Mouse (Mus musculus) liver, adult 10 weeks (tissue): ENCODE measurements around the gene Nipsnap2. TPM values are rescaled to one million over a fixed set of nuclear protein-coding genes. Genes with fewer than 3 reads are reported as not detected.

Source experiments
- polyA plus RNA-seq: library from polyadenylated mRNA; stranded (reverse); fragments of 350-450 nt; fragmentation: Illumina TruSeq; extraction: RNeasy Lipid Tissue Mini Kit (QIAGEN cat#74804); gene quantifications from one replicate; pipeline ENCODE4 v1.2.3, GENCODE M21; 2014; ENCODE audit warnings: low read depth, low replicate concordance

The Nipsnap2 gene
- polyA plus RNA-seq, result 12.0 TPM

GRCm38 (mm10) chr5:129724834-129725773 is at the start of gene Nipsnap2:
Nipsnap2 (plus strand) TSS chr5:129725063.

GRCm38 (mm10) chr5:129708412-129708811 is 16.5 kb upstream of the Nipsnap2 start, which contains the start of gene Sept14:
Sept14 (minus strand) TSS chr5:129708512.

DNA sequence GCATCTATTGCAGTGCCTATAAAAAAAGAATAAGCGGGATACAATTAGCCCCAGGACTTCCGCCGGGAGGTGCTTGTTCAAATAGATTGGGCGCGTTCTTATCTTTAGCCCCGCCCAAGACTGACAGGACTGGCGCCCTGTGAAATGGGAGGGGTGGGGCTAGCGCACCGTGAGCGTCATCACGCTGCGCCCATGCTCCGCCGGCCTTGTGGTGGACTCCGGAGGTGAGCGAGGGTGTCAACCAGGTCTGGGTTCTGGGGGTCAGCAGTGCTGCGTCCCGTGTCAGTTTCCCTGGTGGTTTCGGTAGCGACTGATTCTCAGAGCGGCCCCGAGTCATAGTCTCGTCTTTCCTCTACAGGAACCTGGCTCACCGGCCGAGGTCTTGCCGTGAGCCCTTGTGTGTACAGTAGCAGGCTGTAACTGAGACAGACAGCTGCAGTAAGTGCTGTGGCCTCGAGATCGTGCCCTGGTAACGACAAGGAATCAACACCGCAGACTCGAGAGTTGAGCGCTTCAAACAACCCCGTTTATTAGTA is 9.5 kb upstream of the Nipsnap2 start, which contains the start of gene Mrps17:
Mrps17 (plus strand) TSS at position 172 of the 536 bp plus-strand sequence.

DNA sequence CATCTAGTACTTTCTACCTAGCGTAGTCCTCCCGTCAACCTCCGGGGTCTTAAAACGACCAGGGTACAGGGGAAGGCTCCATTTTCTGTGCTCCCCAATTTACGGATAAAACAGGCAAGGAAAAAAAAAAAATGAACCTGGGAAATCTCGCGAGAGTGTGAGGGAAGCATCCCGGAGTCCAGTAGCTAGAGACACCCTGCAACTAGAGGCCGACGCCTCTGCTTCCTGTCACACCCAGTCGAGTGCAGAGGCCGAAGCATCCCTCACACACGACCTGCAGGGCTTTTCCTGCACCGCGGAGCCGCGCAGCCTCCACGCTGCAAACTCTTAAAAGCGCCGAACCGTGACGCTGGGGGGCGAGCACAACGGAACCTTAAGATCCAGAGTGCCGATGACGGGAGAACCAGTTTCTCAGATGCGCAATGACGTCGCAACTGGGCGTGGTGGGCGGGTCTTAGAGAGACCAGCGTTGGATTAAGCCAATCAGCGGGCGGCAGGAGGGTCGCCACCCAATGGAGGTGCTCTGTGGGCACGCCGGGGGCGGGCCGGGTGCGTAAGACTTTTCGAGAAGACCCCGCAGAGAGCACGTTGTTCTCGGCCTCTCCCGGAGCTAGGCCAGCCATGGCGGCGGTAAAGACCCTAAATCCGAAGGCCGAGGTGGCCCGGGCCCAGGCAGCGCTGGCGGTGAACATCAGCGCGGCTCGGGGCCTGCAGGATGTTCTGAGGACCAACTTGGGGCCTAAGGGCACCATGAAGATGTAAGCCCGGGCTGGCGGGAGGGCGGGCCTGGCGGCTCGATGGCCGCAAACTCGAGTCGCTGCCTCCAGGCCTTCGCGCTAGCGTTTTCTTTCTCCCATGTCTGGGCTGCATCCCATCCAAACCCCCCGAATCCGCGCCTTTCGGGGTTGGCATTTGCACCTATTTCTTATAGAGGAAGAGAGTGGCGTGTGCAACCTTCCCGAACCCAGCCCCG is 62.2 kb downstream of the Nipsnap2 start, which contains the start of gene Psph:
Psph (minus strand) TSS at position 632 of the 973 bp plus-strand sequence.

Other genes with a start within 250 kb of the Nipsnap2 start
- gene Sfswap, start 223.8 kb upstream of the Nipsnap2 start, polyA plus RNA-seq, result 12.8 TPM
- not detected for gene Mmp17, start 140.9 kb upstream of the Nipsnap2 start, polyA plus RNA-seq
- 1.9 TPM for gene Zfp11, start 55.0 kb upstream of the Nipsnap2 start, polyA plus RNA-seq
- not detected for gene Sept14, start 16.6 kb upstream of the Nipsnap2 start, polyA plus RNA-seq
- gene Mrps17, start 9.6 kb upstream of the Nipsnap2 start, polyA plus RNA-seq, result 52.7 TPM
- gene Psph, start 62.4 kb downstream of the Nipsnap2 start, polyA plus RNA-seq, result 1.5 TPM
- 4.9 TPM for gene Sumf2, start 121.9 kb downstream of the Nipsnap2 start, polyA plus RNA-seq
- 591 TPM for gene Chchd2, start 162.4 kb downstream of the Nipsnap2 start, polyA plus RNA-seq
- gene Zbed5, start 170.7 kb downstream of the Nipsnap2 start, polyA plus RNA-seq, result 1.4 TPM
- gene Phkg1, start 173.5 kb downstream of the Nipsnap2 start, polyA plus RNA-seq, result not detected
- gene Nupr1l, start 183.5 kb downstream of the Nipsnap2 start, polyA plus RNA-seq, result 2.3 TPM
- 40.5 TPM for gene Vkorc1l1, start 216.9 kb downstream of the Nipsnap2 start, polyA plus RNA-seq